Mouse (Mus musculus): Measurements from ENCODE around the gene Ddo.

GRCm38 (mm10) chr10:40665270-40665669 lies 35.5 kb downstream of the Ddo start:
- no peak for TF ChIP-seq CTCF (IDR thresholded peaks at IDR 0.05; ENCODE audit: borderline replicate concordance, insufficient read depth, low read length)
- no peak for TF ChIP-seq POLR2A (IDR thresholded peaks at IDR 0.05; ENCODE audit: low read depth, low read length)

Measured in embryonic fibroblast, embryonic 13.5 days (primary cell).